Mouse (Mus musculus) limb, embryonic 11.5 days (tissue): ENCODE results near the gene Slc35a3. TPM values are rescaled to one million over a fixed set of nuclear protein-coding genes. Genes with fewer than 3 reads are reported as not detected.
"Not testable (repeated sequence)": the region's sequence is repeated elsewhere in the genome, so short reads cannot be mapped to it uniquely, and the experiment has no call there.

Experiments
- ATAC-seq: fragments of 200-750 bp; cut with Nextera tagmentation; 2 replicates; pipeline ENCODE4 v1.8.0; 2017; ENCODE audit warnings: low read depth; ENCODE audit not compliant: insufficient number of reproducible peaks, low FRiP score, low TSS enrichment
- DNase-seq: peaks from one replicate; pipeline ENCODE4 v3.0.0-alpha.2; 2015; ENCODE audit warnings: low spot score
- H3K27ac ChIP-seq: fragments of 300-500 bp; sonication (generic); replicated peaks from 2 replicates; pipeline ENCODE4 v1.5.1; 2014; ENCODE audit warnings: low read depth, mild to moderate bottlenecking, low read length
- H3K27me3 ChIP-seq: fragments of 300-500 bp; sonication (generic); 2 replicates; pipeline ENCODE4 v1.6.1; 2014; ENCODE audit warnings: mild to moderate bottlenecking, low read length, mixed read lengths; ENCODE audit not compliant: control insufficient read depth, insufficient read depth
- H3K36me3 ChIP-seq: fragments of 300-500 bp; sonication (generic); 2 replicates; pipeline ENCODE4 v1.6.1; 2014; ENCODE audit warnings: mild to moderate bottlenecking, low read length, moderate library complexity, mixed read lengths; ENCODE audit not compliant: control insufficient read depth, insufficient read depth
- H3K4me1 ChIP-seq: fragments of 300-500 bp; sonication (generic); 2 replicates; pipeline ENCODE4 v1.6.1; 2014; ENCODE audit warnings: low read length, mixed read lengths; ENCODE audit not compliant: control insufficient read depth, insufficient read depth
- H3K4me2 ChIP-seq: fragments of 300-500 bp; sonication (generic); 2 replicates; pipeline ENCODE4 v1.6.1; 2014; ENCODE audit warnings: low read depth, mild to moderate bottlenecking, moderate library complexity; ENCODE audit not compliant: severe bottlenecking
- H3K4me3 ChIP-seq: fragments of 300-500 bp; sonication (generic); 2 replicates; pipeline ENCODE4 v1.5.1; 2014; ENCODE audit warnings: low read depth, low read length
- H3K9ac ChIP-seq: fragments of 300-500 bp; sonication (generic); 2 replicates; pipeline ENCODE4 v1.6.1; 2014; ENCODE audit warnings: mild to moderate bottlenecking, low read length
- H3K9me3 ChIP-seq: fragments of 300-500 bp; sonication (generic); 2 replicates; pipeline ENCODE4 v1.6.1; 2016; ENCODE audit warnings: low read length; ENCODE audit not compliant: control insufficient read depth
- WGBS: fragments of 180-500 bp; shearing (Covaris S2); extraction: QIAGEN DNeasy Blood & Tissue Kit; methylation state at CpG from one replicate; pipeline ENCODE4 v1.1.7; 2014; 5-methylcytosine and 5-hydroxymethylcytosine counted together
- polyA plus RNA-seq: library from polyadenylated mRNA; unstranded; fragments of >200 nt; fragmentation: Nextera tagmentation; extraction: Ambion mirVana; gene quantifications from 2 replicates; pipeline ENCODE4 v1.2.1, GENCODE M21; 2014

The Slc35a3 gene
- polyA plus RNA-seq, 1 experiment from 2014 or later: 6.8 TPM

- H3K4me3 ChIP-seq: no peak within 1 kb of the TSS
- no peak within 1 kb of the TSS for H3K27ac ChIP-seq
- no peak within 1 kb of the TSS for H3K9ac ChIP-seq
- H3K4me1 ChIP-seq: no peaks in the 10 kb centered on the region
- no peak within 1 kb of the TSS for H3K4me2 ChIP-seq
- no peaks in the 10 kb centered on the region for H3K27me3 ChIP-seq
- no peaks in the 10 kb centered on the region for H3K9me3 ChIP-seq
- no peaks in the 10 kb centered on the region for H3K36me3 ChIP-seq
- DNase-seq (no peak), ATAC-seq (no peak)
- 96% methylated on average over 1 of the region's 1 CpGs for WGBS
Measured at GRCm38 (mm10) chr3:116681160-116681559, 31.5 kb downstream of the Slc35a3 start, which contains the start of gene Gm43191. Gene Gm43191, minus strand, starts transcription at chr3:116681260.

- not testable (repeated sequence) for H3K9me3 ChIP-seq, H3K27me3 ChIP-seq, H3K9ac ChIP-seq, H3K4me3 ChIP-seq, H3K27ac ChIP-seq, DNase-seq, H3K36me3 ChIP-seq, H3K4me1 ChIP-seq, ATAC-seq, H3K4me2 ChIP-seq
- 93% methylated on average over 9 of the region's 9 CpGs for WGBS
Measured at GRCm38 (mm10) chr3:116664281-116664680, 48.4 kb downstream of the Slc35a3 start.

- H3K36me3 ChIP-seq: no peaks in the 10 kb centered on the region
- H3K27ac ChIP-seq: peak within 1 kb of the TSS; percentile 72
- under 1% methylated on average over 37 of the region's 39 CpGs for WGBS
- ATAC-seq (peak; percentile 99), DNase-seq (peak; percentile 99)
- peak within 1 kb of the TSS; percentile 75 for H3K9ac ChIP-seq
- H3K4me1 ChIP-seq: no peaks in the 10 kb centered on the region
- peak within 1 kb of the TSS; percentile 63 for H3K4me2 ChIP-seq
- H3K9me3 ChIP-seq: no peaks in the 10 kb centered on the region
- peak within 1 kb of the TSS; percentile 52 for H3K4me3 ChIP-seq
- H3K27me3 ChIP-seq: no peaks in the 10 kb centered on the region
Measured at GRCm38 (mm10) chr3:116662463-116662863, 50.2 kb downstream of the Slc35a3 start, which contains the start of gene Mfsd14a. Gene Mfsd14a, minus strand, starts transcription at chr3:116662677.

GRCm38 (mm10) chr3:116661870-116662414, 50.7 kb downstream of the Slc35a3 start:
- peak overlapping the region; percentile 52 for H3K4me3 ChIP-seq
- peak overlapping the region; percentile 72 for H3K27ac ChIP-seq
- H3K9me3 ChIP-seq: no peaks in the 10 kb centered on the region
- no peaks in the 10 kb centered on the region for H3K4me1 ChIP-seq
- DNase-seq: no peak
- no peaks in the 10 kb centered on the region for H3K27me3 ChIP-seq
- H3K4me2 ChIP-seq: peak overlapping the region; percentile 63
- no peaks in the 10 kb centered on the region for H3K36me3 ChIP-seq
- under 1% methylated on average over 61 of the region's 68 CpGs for WGBS
- ATAC-seq: peak; percentile 87
- H3K9ac ChIP-seq: peak overlapping the region; percentile 75

GRCm38 (mm10) chr3:116661288-116661869, 51.3 kb downstream of the Slc35a3 start:
- 5% methylated on average over 16 of the region's 16 CpGs for WGBS
- Histone ChIP-seq H3K27ac (peak overlapping the region; percentile 72; the same call in 1 of the 2 replicates), H3K4me2 (peak overlapping the region; percentile 63), H3K4me1 (no peaks in the 10 kb centered on the region), H3K4me3 (peak overlapping the region; percentile 52), H3K36me3 (no peaks in the 10 kb centered on the region), H3K9ac (peak overlapping the region; percentile 75), H3K27me3 (no peaks in the 10 kb centered on the region), H3K9me3 (no peaks in the 10 kb centered on the region)
- DNase-seq (no peak), ATAC-seq (no peak)

- Histone ChIP-seq H3K9ac (no peak overlapping the region), H3K36me3 (no peaks in the 10 kb centered on the region), H3K9me3 (no peaks in the 10 kb centered on the region), H3K27ac (no peak overlapping the region), H3K4me2 (no peak overlapping the region), H3K4me3 (no peak overlapping the region), H3K4me1 (no peaks in the 10 kb centered on the region), H3K27me3 (no peaks in the 10 kb centered on the region)
- WGBS: 91% methylated on average over 13 of the region's 13 CpGs
- DNase-seq: no peak
- ATAC-seq: no peak
Measured at GRCm38 (mm10) chr3:116659856-116660430, 52.7 kb downstream of the Slc35a3 start.

GRCm38 (mm10) chr3:116658928-116659565, 53.6 kb downstream of the Slc35a3 start:
- Histone ChIP-seq H3K4me1 (no peaks in the 10 kb centered on the region), H3K4me3 (no peak overlapping the region), H3K27me3 (no peaks in the 10 kb centered on the region), H3K36me3 (no peaks in the 10 kb centered on the region), H3K9ac (no peak overlapping the region), H3K27ac (no peak overlapping the region), H3K9me3 (no peaks in the 10 kb centered on the region), H3K4me2 (no peak overlapping the region)
- WGBS: 62% methylated on average over 15 of the region's 15 CpGs
- DNase-seq (no peak), ATAC-seq (no peak)

- ATAC-seq (no peak), DNase-seq (no peak)
- Histone ChIP-seq H3K9me3 (no peaks in the 10 kb centered on the region), H3K27ac (no peak overlapping the region), H3K4me1 (no peaks in the 10 kb centered on the region), H3K4me3 (no peak overlapping the region), H3K27me3 (no peaks in the 10 kb centered on the region), H3K36me3 (no peaks in the 10 kb centered on the region), H3K9ac (no peak overlapping the region), H3K4me2 (no peak overlapping the region)
- 85% methylated on average over 7 of the region's 7 CpGs for WGBS
Measured at GRCm38 (mm10) chr3:116656184-116656965, 56.3 kb downstream of the Slc35a3 start.
